Mouse (Mus musculus): ENCODE results near the gene Jpt2.

The Jpt2 gene

GRCm38 (mm10) chr17:24913984-24914383, 46.5 kb downstream of the Jpt2 start:
- no peak for DNase-seq (ENCODE audit: extremely low read depth, insufficient read length, low spot score)

GRCm38 (mm10) chr17:24907591-24907990, 52.9 kb downstream of the Jpt2 start:
- DNase-seq (ENCODE audit: extremely low read depth, insufficient read length, low spot score) = no peak

DNA sequence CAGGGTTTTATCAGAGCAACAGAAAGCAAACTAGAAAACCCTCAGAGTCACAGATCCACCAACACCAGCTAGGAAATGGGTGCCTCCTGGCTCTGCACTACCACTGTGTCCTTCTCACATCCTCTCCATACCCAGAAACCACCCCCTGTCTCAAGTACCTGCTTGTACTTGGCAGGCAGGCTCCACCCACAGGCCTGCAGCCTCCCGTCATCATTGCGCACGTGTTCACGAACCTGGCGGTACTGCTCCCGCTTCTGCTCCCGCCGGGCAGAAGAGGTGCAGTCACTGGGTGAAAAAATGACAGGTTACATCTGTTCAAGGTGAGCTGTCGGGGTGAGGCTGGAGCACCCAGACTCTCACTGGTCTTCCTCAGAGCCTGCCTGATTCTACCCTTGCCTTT, 56.7 kb downstream of the Jpt2 start:
- DNase-seq (ENCODE audit: extremely low read depth, insufficient read length, low spot score) = no peak

DNA sequence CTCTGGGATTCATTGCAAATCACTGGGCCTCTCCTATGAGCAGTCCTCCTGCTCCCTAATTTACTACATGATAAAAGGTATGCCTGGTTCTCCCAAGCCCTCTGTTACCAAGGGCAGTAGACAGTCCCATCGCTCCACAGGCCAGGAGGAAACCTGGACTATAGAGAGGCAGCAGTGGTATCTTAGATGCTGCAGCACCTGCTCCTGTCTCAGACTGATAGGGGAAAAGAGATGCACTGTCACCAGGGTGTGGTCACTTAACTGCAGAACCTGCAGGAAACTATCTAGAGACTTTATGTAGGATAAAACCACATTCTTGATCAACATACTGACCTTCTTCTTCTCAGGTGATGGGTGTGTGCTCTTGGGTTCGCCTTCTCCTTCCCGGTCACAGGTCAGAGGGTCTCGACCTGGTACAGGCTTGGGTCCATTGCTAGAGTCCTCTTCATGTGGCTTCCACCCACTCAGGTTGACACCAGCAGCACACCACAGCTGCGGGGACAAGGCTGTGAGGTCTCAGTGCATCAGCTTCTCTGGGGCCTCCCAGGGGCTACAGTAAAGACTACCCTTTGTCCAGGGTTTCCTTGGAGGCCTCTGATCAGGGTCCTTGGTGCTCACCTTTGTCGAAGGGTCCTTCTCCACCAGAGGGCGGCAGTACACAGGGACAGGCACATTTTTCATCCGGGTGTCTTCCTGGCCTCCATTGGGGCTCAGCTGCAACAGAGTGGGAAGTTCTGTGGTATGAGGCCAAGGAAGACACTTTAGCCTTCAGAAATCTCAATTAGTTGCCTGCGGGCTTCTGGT, 57.6 kb downstream of the Jpt2 start:
- DNase-seq (ENCODE audit: extremely low read depth, insufficient read length, low spot score) = no peak

DNA sequence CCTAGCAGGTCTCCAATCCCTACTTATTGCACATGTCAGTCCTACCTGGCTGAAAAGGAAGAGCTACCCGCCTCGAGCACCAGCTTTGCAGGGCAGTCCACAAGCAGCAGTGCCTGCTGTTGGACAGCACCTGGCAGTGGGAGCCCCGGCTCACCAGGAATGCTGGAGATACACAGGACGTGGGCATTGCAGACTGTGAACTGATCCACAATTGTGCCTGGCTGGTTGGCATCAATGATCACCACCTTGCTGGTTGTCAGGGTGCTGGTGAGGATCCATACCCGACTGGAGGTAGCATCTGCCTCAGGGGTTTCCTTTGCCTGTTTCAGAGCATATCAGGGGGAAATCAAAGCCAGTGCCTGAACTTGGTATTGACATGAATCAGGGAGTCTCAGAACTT, 58.4 kb downstream of the Jpt2 start:
- no peak for DNase-seq (ENCODE audit: extremely low read depth, insufficient read length, low spot score)

- no peak for DNase-seq (ENCODE audit: extremely low read depth, insufficient read length, low spot score)
These were observed 60.5 kb downstream of the Jpt2 start for GRCm38 (mm10) chr17:24900014-24900413.

GRCm38 (mm10) chr17:24899153-24899552, 61.3 kb downstream of the Jpt2 start:
- no peak for DNase-seq (ENCODE audit: extremely low read depth, insufficient read length, low spot score)

GRCm38 (mm10) chr17:24898041-24898854, 62.2 kb downstream of the Jpt2 start:
- no peak for DNase-seq (ENCODE audit: extremely low read depth, insufficient read length, low spot score)

- DNase-seq (ENCODE audit: extremely low read depth, insufficient read length, low spot score) = no peak
These were observed 62.9 kb downstream of the Jpt2 start for GRCm38 (mm10) chr17:24897600-24897999.

DNA sequence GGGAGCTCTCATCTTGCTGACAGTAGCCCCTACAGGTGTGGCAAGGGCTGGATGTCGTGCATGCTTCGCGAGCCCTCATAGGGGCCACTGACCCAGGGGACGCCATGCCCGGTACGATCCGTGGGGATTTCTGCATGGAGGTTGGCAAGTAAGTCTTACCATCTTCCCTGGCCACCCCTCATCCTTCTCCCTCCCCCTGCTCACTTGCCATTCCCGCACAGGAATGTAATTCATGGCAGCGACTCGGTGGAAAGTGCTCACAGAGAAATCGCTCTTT, 63.6 kb downstream of the Jpt2 start:
- DNase-seq (ENCODE audit: extremely low read depth, insufficient read length, low spot score) = no peak

GRCm38 (mm10) chr17:24896241-24896992, 64.1 kb downstream of the Jpt2 start, which contains the start of gene Nme3:
Gene Nme3, plus strand, starts transcription at chr17:24896500.
- peak; percentile 72 for DNase-seq (ENCODE audit: extremely low read depth, insufficient read length, low spot score)

GRCm38 (mm10) chr17:24895571-24896240, 64.8 kb downstream of the Jpt2 start:
- DNase-seq (ENCODE audit: extremely low read depth, insufficient read length, low spot score) = peak; percentile 62

- peak; percentile 89 for DNase-seq (ENCODE audit: extremely low read depth, insufficient read length, low spot score)
These were observed 65.4 kb downstream of the Jpt2 start, which contains the start of the genes Eme2 and Mrps34 for GRCm38 (mm10) chr17:24894995-24895547. Gene Eme2, minus strand, starts transcription at chr17:24895087. Gene Mrps34, plus strand, starts transcription at chr17:24895116.

- DNase-seq (ENCODE audit: extremely low read depth, insufficient read length, low spot score) = no peak
These were observed 66.2 kb downstream of the Jpt2 start for GRCm38 (mm10) chr17:24894061-24894994.

DNA sequence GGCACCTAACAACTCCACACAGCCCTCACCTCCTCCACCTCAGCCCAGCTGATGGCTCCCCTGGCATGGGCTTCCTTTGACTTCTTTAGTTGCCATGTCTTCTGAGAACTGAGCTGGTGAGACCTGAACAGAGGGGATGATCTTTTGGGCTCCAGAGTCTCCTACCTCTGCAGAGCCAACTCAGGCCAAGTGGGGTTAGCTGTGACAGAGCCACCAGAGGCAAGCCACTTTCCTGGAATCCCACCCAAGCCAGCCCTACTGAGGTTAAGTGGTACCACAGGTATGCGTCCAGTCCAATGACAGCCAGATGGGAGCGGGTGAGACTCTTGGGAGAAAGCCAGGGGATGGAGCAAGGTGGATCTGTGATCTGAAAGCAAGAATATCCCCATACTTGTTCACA, 67.2 kb downstream of the Jpt2 start:
- DNase-seq (ENCODE audit: extremely low read depth, insufficient read length, low spot score) = no peak

- DNase-seq (ENCODE audit: extremely low read depth, insufficient read length, low spot score) = no peak
These were observed 67.7 kb downstream of the Jpt2 start for GRCm38 (mm10) chr17:24892785-24893184.

GRCm38 (mm10) chr17:24891321-24891720, 69.2 kb downstream of the Jpt2 start:
- DNase-seq (ENCODE audit: extremely low read depth, insufficient read length, low spot score) = no peak

GRCm38 (mm10) chr17:24890151-24891092, 70.1 kb downstream of the Jpt2 start:
- no peak for DNase-seq (ENCODE audit: extremely low read depth, insufficient read length, low spot score)
